Mouse (Mus musculus) Muller cell, postnatal 12 days (primary cell): ENCODE measurements around the gene Glis2.
"Not testable (repeated sequence)": the region's sequence is repeated elsewhere in the genome, so short reads cannot be mapped to it uniquely, and the experiment has no call there.

Experiments used
- DNase-seq: peaks from one replicate; pipeline ENCODE4 v3.0.0-alpha.2; 2015; ENCODE audit errors: inconsistent ontology term

Glis2 gene

DNA sequence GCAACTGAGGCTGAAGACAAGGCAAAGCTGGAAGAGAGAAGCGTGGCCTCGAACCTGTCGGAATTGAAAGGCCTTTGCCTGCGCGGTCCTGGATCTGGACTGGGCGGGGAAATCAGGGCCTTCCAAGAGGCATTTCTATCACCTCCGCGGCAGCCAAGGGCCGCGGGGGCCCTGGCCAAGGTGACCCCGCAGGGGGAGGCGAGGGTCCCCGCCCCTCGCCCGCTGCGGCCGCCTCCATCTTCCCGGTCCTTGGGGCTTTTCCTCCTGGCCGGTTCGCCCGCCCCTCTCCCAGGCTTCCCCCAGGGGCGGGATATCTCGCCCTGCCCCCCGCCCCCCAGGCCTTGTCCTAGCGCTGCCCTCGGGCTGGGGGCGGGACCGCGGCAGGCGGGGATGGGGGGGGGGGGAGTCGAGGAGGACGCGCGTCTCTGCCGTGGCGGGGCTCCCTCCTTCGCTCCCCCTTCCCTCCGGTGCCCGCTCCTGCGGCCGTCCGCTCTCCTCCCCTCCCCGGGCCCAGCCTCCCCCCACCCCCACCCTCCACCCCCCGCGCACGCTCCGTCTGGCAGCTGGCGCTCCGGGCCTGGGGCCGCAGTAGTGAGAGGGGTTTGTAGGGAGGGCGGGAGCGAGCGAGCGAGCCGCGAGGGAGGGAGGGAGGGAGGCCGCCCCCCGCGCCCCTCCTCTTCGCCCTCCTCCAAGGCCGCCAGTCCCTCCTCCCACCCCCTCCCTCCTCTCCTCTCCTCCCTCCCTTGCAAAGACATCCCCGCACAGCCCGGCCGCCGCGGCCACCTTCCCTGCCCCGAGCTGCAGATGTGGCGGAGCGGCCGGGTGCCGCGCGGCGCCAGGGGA is at the start of gene Glis2:
Gene Glis2 (plus strand): TSS at position 743 of the 843 bp plus-strand sequence.
- peak; percentile 96 for DNase-seq

DNA sequence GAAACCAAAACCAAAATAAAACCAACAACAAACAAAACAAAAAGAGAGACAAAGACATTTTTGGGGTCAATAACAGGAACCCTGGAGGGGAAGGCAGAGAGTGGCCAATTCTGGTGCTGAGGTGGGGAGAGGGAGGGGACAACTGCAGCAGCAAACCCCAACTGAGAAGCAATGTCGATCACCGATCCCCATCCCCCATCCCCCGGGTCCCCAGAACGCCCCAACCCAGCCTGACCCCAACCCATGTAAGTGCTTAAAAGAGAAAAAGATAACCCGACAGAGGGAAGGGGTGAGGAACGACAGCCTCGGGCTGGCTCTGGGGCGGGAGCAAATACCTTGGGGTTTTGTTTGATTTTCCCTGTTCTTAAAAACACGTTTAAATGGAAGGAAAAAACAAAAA is 49.7 kb upstream of the Glis2 start:
- no peak for DNase-seq

DNA sequence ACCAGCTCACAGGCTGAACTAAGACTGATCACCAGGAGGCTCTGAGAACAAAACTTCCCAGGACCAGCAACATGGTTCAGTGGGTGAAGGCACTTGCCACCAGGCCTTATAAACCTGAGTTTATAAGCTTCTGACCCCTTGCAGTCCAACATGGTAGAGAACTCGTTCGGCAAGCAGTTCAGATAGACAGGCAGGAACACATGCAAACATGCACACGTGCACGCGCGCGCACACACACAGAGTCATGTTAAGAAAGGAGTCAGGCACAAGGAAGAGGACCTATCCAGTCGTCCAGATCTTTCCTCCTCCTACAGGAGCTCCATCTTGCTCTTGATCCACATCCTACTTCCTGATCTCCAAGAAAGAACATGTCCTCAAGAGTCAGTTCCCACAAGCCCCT is 47.7 kb upstream of the Glis2 start:
- no peak for DNase-seq

DNA sequence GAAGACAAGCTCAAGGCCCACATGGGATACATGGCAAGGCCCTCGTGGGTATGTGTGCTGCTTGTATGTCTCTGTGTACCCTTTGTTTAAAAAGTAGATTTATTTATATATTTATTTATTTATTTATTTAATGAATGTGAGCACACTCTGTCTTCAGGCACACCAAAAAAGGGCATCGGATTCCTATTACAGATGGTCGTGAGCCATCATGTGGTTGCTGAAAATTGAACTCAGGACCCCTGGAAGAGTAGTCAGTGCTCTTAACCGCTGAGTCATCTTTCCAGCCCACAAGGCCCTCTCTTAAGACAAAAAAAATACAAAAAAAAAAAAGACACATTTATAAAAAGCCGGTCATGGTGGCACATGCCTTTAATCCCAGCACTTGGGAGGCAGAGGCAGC is 46.9 kb upstream of the Glis2 start:
- no peak for DNase-seq

DNA sequence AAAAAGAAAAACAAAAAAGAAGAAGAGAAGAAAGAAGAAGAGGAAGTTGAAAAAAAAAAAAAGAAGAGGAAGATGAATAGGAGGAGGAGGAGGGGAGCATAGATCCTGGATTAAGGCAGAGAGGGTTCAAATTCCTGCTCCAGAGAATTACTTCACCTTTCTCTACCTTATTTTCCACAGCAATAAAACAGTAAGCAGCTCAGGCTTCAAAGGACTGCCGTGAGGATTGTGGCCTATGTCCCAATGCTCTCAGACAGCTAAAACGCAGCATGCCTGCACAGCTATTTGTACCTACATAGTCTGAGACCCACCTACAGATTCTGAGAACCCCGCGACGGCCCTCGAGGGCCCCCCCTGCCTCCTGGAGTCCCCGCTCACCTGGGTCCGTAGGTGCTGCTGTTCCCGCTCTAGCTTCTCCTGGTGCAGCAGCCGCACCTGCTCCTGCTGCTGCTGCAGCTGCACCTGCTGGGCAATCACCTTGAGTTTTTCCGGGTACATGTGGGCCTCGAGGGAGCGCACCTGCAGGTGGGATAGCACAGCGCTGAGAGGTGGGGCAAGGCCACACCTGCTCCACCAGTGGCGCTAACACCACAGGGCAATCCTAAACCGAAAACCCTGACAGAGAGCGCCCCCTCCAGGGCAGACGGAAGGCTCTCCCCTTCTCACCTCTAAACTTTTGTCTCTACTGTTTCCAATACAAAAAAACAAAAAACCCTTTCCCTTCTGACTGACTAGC is 45.4 kb upstream of the Glis2 start:
- no peak for DNase-seq

DNA sequence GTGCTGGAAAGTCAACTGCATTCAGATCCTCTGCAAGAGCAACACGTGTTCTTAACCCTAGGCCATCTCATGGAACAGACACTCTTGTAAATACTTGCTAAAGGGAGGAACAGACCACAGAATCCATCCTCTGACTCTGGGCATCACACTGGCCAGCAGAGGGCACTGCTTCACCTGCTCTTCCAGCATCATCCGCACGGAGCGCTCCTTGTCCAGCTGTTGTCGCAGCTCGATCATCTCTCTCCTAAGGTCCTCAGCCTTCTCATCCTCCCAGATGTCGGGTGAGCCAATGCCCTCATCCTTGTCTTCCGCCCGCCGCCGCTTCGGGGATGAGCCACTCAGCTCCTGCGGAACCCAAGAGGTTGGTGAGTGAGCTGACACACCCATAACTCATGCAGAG is 43.5 kb upstream of the Glis2 start:
- peak; percentile 39 for DNase-seq

DNA sequence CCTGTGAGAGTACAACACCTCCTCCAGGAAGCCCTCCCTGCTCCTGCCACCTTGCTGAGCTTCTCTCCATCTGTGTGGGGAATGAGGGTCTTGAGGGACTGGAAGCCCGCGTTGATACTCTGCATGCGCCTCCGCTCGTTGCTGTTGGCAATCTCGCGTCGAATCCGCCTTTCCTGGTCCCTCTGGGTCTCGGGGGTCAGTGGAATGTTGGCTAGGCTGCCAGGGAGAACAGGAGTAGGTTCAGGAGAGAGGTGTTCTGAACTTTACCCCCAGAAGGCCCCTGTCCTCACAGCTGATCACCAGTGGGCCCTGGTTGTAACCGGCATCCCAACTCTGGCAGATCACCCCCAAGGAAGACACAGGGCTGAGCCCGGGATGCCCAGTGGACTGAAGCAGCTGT is 42.6 kb upstream of the Glis2 start:
- no peak for DNase-seq

DNA sequence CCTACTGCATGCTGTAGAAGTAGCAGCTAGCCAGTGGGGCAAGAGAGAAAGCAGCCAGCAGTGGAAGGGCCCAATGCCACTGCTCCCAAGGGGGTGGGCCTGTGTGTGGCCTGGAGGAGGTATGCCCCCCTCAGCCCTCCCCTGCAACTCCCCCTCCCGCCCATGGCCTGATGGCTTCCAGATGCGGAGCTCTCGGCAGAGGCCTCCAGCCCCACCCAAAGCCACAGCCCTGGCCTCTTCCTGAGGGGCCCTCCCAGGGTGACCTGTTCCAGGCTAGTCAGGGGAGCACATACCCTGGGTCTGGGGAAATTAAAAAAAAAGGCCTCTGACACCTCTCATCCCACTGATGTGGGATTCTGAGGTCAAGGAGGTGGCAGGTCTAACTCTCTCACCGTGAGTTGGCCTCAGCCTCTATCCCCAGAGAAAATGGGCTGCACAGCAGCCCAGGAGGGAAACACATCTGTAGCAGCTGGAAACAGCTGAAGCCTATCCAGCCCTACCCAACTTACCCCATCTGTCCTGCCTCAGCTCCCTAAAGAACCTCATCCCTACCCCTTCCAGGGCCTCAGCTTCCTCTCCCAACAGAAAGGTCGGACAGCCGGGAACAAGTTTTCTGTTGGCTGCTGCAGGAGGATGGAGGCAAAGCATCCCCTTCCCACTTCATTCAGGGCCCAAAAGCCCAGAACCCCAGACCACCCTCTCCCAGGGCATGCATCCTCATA is 41.5 kb upstream of the Glis2 start:
- DNase-seq = no peak

DNA sequence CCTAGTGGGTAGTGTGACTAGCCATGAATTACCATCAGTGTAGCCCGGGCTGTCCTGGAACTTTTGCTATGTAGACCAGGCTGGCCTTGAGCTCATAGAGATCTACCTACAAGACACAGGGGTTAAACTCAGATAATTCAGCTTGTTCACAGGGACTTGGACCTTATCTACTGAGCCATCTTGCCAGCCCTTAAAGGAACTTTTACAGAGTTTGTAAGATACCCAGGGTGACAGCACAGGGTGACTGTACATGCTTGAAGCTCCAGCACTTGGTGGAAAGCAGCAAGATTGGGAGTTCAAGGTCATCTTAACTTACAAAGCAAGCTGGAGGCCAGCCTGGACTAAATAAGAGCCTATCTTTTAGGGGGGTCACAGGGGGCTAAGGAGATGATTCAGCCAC is 39.0 kb upstream of the Glis2 start:
- DNase-seq = no peak

DNA sequence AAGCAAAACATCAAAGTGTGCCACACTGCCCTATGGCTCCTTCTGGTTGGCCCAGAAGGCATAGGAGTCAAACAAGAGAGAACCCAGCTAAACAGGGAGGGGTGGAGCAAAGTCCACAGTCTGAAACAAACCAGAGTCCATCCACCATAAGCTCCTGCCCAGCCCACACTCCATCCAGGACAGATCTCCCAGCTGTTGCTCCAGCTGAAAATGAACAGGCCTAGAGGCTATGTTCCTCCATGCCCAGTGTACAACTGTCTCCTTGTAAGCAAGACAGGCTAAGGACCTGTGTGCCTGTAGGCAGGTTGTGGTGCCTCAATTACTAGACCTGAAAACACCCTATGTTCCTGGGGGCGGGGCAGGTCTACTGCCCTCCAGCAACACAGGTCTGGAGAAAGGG is 37.4 kb upstream of the Glis2 start:
- DNase-seq = no peak

DNA sequence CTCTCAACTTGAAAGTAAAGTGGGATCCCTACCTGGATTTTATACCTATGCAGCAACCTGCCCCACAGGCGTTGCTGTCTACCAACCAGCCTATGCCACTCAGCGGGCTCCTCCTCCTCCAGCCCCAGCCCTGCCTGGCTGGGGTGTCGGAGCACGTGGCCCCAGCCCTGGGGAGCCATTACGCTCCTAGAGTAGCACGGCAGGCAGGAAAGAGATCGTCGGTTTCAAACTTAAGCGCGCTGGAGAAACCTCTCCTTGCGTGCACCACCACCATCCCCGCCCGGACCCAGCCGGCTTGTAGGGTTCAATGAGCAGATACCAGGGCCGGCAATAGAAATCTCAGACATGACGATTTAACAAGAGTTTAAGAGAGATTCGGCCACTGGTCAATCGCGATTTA is 36.6 kb upstream of the Glis2 start:
- DNase-seq = peak; percentile 42

DNA sequence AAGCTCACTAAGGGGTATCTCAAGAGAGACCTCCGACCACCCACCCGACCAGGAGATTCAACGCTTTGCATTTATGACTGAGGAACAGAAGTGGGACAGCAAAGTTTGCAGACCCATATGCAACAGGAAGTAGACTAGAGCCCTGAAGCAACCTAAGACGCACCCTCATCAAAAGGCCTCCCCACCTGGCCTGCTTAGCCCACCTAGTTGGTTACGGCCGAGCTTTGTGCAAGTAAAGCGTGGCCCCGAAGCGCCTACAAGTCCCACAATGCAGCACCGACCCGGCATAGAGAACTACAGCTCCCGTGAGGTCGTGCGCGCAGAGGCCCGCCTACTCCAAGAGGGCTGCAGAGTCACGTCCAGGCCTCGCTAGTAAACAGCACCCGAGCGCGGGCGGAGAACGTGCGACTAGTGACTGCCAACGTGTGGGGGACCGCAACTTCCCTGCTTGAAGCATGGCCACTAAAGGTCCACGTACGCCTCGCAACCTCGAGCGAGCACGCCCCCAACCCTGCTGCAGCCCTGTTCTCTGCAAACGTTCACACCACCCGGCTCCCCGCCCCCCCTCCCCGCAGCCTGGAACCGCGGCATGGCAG is 36.0 kb upstream of the Glis2 start:
- DNase-seq = peak; percentile 83

DNA sequence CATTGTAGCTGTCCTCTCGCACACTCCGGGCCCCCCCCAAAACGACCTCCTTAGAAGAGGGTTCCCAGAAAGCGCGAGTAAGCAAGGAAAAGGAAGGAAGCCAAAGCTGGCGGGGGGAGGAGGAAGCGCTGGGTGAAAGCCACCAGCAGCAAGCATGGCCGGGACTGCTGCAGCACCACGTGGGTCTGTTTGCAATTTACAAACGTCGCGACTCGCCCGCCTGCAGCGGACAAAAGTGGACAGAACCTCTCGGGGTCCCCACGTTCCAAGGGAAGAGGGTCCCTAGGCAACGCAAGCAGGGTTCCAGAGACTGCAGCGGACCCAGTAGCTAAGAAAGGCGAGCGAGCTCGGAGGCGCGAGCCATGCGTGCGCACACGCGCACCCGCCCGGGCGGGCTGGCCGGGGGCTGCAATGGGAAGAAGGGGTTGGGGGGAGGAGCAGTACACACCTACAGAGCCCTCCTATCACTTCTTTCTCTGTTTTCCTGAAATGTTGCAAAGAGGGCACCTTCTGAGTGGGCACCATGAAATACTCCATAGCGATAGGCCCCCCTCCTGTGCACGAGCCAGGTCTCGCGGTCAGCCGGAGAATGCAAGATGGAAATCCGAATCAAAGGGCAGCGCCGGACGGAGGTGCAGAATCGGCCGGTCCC is 35.4 kb upstream of the Glis2 start:
- peak; percentile 60 for DNase-seq

DNA sequence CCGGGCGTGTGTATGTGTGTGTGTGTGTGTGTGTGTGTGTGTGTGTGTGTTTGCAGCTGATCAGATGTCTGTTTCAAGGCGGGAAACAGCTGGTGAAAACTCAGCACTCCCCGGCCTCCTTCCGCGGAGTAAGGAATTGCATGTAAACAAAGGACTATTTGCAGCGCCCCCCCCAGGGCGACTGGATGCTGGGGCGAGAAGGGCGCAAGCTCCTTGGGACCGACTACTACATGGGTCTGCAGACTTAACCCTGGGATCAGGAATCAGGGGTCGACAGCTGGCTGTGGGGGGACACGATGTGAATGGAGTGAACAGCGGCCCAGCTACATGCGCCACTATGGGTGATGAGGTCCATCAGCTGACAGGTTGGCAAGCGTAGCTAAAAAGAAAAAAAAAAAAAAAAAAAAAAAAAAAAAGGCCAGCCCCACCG is 34.8 kb upstream of the Glis2 start, which contains the start of gene Tfap4:
Gene Tfap4 (minus strand): TSS at position 140 of the 430 bp plus-strand sequence.
- peak; percentile 91 for DNase-seq

DNA sequence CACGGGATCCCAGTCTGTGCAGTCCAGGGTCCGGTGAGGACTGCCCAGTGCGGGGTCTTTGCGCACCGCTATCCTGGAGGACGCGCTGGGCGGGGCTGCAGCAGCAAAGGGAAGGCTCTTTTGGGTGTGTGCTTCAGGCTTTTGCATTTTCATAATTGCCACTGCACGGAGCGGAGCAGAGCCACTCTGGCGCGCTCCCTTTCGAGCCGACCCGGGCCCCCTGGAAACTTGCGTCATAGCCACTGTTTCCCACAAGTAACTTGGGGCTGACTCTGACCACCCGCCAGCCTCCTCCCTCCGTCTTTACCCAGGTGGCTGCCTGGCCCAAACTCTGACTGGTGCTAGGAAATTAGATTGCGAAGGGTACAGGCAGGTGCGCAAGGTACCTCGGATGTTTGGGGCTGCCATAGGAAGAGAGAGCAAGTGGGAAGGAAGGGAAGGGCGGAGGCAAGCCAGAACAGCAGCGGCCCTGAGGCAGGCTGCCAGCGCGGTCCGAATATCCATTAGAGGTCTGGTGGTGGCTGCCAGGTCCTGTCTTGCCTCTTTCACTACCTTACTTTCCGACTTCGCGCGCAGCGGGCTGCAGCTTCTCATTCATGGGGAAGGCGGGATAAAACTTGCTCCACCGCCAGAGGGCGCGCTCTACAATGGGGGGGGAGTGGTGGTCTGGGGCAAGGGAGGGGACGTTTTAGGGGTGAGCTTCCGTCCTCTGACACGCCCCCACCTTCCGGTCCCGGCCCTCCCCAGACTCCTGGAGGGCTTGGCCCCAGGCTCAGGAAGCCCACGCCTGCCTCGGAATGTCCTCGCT is 34.2 kb upstream of the Glis2 start:
- peak; percentile 53 for DNase-seq

DNA sequence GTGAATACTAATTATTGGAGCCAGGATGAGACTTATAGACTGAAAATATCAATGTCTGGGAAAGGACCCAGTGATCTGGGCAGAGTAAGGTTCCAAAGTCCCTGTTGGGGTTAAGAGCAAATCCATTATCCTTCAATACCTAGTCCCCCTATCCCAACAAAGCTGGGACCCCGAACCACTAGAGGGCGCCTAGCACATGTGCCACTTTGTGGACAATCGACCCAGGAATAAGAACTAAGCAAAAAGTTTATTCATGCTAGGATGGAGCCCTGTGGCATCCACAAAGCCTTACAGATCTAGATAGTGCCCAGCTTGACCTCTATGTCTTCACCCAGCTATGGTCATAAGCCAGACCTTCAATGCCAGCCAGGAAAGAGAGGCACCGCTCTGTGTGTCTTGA is 26.6 kb upstream of the Glis2 start:
- peak; percentile 83 for DNase-seq

DNA sequence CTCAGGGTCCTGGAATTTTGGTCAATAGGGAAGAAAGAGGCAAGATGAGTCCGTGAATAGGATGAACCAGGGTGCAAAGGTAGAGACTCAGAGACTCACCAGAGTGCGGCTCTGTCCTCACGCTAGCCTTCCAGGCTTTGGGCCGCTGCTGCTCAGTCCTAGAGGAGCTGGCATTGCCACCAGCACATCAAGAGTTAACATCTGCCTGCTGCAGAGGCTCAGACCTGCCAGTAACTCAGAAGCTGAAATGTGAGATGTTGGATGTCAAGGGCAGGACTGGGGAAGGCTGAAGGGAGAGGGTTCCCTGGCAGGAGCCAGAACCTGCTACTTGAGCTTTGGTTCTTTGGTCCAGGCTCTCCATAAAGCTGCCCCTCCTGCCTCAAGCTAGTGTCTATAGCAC is 23.8 kb upstream of the Glis2 start:
- no peak for DNase-seq

DNA sequence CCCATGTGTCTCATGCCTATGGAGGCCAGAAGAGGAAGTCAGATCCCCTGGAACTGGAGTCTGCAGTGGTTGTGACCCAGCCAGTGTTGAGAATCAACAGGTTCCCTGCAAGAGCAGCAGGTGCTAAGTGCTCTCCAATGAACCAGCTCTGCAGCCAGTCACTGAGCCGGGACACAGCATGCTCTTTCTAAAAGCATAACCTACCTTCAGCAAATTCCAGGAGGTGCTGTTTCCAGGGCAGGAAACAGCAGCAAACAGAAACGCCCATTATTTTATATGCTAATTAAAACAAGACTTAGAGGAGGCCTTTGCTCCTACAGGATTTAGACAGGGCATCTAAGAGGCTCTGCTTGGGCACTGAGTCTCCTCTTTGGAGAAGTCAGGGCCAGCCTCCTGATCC is 18.5 kb upstream of the Glis2 start:
- DNase-seq = no peak

DNA sequence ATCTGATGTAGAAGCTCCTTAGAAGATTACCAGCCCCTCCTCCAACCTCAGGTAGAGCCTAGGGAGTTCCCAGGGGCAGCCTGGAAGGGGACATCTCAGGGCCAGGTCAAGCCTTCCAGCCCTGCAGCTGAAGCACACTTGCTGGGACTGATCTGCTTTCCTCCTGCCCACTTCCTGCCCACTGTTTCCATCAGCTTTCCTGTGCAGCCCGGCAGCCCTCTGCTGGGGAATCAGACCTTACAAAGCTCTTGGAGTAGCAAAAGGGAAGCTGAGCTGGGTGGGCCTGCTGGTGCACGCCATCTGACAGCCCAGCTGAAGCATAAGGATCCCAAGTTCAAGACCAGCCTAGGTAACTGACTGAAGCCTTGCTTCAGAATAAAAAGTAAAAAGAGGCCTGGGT is 17.6 kb upstream of the Glis2 start:
- no peak for DNase-seq

DNA sequence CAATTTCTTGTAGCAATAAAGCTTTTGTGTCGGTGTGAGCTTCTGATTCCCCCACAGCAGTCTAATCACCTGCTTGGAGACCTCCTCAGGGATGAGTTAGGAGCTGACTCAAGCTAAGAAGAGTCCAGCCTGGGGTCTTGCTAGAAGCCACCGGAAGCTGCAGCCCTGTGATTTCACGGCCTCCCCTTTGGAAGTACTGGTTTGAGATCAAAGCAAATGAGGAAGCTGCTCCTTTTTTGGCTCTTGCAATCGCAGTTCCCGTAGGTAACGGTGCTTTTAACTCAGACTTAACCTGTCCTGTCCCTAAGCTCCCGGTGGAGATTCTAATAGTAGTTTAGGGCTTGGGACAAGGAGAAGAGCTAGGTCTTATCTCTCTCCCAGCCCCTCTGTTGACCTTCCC is 15.9 kb upstream of the Glis2 start:
- no peak for DNase-seq

DNA sequence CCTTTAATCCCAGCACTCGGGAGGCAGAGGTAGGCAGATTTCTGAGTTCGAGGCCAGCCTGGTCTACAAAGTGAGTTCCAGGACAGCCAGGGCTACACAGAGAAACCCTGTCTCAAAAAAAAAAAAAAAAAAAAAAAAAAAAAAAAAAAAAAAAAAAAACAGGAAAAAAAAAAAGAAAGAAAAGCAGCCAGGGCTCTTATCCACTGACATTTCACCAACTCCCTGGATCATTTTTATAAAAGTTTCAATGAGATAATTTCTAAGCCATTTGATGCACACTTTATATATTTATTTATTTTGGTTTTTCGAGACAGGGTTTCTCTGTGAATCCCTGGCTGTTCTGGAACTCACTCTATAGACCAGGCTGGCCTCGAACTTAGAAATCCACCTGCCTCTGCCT is 13.3 kb upstream of the Glis2 start:
- not testable (repeated sequence) for DNase-seq
